Mouse (Mus musculus) ovary, postnatal 14 days (tissue): ENCODE measurements around the gene Pianp.

Experiments used
- DNase-seq: peaks from one replicate; pipeline ENCODE4 v3.0.0; 2022; ENCODE audit warnings: low spot score

The Pianp gene

GRCm38 (mm10) chr6:125008586-125009128 is 12.2 kb downstream of the Pianp start:
- DNase-seq = peak; percentile 94

GRCm38 (mm10) chr6:125009129-125009180 is 12.5 kb downstream of the Pianp start, which contains the start of gene Zfp384:
Gene Zfp384 (plus strand): TSS chr6:125009145.
- DNase-seq = no peak

GRCm38 (mm10) chr6:125009181-125010073 is 12.9 kb downstream of the Pianp start:
- DNase-seq = peak; percentile 62

DNA sequence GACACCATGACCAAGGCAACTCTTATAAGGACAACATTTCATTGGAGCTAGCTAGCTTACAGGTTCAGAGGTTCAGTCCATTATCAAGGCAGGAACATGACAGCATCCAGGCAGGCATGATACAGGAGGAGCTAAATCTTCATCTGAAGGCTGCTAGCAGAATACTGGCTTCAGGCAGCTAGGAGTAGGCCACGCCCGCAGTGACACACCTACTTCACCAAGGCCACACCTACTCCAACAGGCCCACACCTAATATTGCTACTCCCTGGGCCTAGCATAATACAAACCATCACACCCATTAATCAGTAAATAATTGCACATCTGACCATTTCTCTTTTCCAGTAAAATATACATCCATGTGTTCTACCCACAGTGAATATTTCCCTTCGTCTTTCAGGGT is 21.2 kb downstream of the Pianp start:
- no peak for DNase-seq

GRCm38 (mm10) chr6:125030532-125030931 is 34.0 kb downstream of the Pianp start:
- peak; percentile 65 for DNase-seq

GRCm38 (mm10) chr6:125031604-125032003 is 35.1 kb downstream of the Pianp start:
- no peak for DNase-seq

DNA sequence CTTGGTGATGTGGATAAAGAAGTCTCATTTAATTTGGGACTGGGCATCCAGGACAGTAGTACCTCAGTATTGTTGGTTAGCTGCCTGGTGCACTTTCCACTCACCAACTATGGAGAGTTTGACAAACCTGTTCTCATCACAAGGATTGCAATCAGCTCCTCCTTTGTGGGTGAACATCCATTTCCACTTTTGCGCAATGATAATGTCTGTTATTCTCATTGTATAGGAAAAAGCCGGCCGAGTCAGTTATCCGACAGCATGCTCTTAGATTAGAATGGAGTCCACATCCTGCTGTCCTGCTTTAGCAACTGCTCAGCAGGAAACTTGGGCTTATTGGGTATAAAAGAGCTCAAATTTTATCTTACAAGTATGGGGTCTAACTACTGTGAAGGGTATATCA is 42.2 kb downstream of the Pianp start:
- no peak for DNase-seq

GRCm38 (mm10) chr6:125039131-125039530 is 42.6 kb downstream of the Pianp start:
- no peak for DNase-seq

- DNase-seq = peak; percentile 72
These were observed 43.1 kb downstream of the Pianp start, which contains the start of gene Ing4 for GRCm38 (mm10) chr6:125039533-125040153. Gene Ing4 (plus strand): TSS chr6:125039760.

DNA sequence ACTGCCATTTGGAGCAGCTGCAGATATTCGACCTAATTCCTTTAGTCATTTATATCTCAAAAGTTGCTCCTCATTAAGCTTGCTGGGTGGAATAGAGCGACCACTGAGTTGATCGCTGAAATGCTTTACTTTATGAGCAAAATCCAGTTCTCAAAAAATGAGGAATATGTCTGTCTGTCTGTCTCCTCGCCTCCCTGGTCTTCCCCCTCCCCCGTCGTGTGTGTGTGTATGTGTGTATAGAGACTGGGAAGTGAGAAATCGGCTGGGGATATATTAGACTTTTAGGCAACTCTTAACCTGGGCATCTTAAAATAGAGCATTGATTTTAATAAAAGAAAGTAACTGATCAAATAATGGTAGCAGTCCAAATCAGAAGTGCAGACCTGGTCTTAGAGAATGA is 43.7 kb downstream of the Pianp start:
- DNase-seq = no peak

DNA sequence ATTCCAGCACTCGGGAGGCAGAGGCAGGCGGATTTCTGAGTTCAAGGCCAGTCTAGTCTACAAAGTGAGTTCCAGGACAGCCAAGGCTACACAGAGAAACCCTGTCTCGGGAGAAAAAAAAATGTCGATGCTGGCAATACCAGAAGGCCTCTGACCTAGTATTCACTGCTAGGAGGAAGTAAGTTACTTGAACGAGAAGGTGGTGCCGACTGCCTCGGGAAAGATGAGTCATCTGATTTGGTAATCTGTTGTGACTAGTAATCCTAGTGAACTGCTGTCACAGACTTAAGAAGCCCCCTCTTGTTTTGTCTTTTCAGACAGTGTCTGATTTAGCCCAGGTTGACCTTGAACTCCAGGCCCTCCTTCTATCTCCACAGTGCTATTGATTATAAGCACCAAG is 44.6 kb downstream of the Pianp start:
- DNase-seq = no peak

GRCm38 (mm10) chr6:125042081-125042480 is 45.6 kb downstream of the Pianp start:
- DNase-seq = no peak

- DNase-seq = peak; percentile 63
These were observed 50.2 kb downstream of the Pianp start for GRCm38 (mm10) chr6:125046691-125047090.

- no peak for DNase-seq
These were observed 53.2 kb downstream of the Pianp start, which contains the start of gene Acrbp for GRCm38 (mm10) chr6:125049678-125050077. Gene Acrbp (plus strand): TSS chr6:125049689.

DNA sequence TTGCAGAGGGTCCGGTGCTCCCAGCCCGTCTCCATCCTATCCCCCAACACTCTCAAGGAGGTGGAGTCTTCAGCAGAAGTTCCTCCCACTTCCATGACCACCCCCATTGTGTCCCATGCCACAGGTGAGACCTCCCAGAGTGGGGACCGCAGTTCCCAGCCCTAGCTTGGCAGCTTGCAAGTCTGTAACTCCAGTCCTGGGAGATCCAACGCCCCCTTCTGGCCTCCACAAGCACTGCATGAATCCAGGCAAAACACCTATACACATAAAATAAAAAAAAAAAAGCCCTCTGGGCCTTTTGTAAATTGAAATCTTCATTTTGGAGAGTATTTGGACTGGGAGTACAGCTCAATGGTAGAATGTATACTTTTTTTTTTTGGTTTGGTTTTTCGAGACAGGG is 54.7 kb downstream of the Pianp start:
- DNase-seq = no peak
